Mouse (Mus musculus) kidney, embryonic 16.5 days (tissue): ENCODE results near the gene Rsph9. TPM values are rescaled to one million over a fixed set of nuclear protein-coding genes. Genes with fewer than 3 reads are reported as not detected.

Experiments
- ATAC-seq: fragments of 200-750 bp; cut with Nextera tagmentation; 2 replicates; pipeline ENCODE4 v1.8.0; 2017; ENCODE audit warnings: moderate TSS enrichment; ENCODE audit not compliant: low FRiP score, low TSS enrichment
- H3K27ac ChIP-seq: fragments of 300-500 bp; sonication (generic); 2 replicates; pipeline ENCODE4 v1.5.1; 2014; ENCODE audit warnings: low read length
- H3K27me3 ChIP-seq: fragments of 300-500 bp; sonication (generic); 2 replicates; pipeline ENCODE4 v1.6.1; 2014; ENCODE audit warnings: low read length, control low read depth, mixed read lengths; ENCODE audit not compliant: insufficient read depth
- H3K36me3 ChIP-seq: fragments of 300-500 bp; sonication (generic); 2 replicates; pipeline ENCODE4 v1.6.1; 2014; ENCODE audit warnings: low read length, control low read depth, mixed read lengths; ENCODE audit not compliant: insufficient read depth
- H3K4me1 ChIP-seq: fragments of 300-500 bp; sonication (generic); 2 replicates; pipeline ENCODE4 v1.6.1; 2014; ENCODE audit warnings: low read length, control low read depth, mixed read lengths; ENCODE audit not compliant: insufficient read depth
- H3K4me2 ChIP-seq: fragments of 300-500 bp; sonication (generic); replicated peaks from 2 replicates; pipeline ENCODE4 v1.6.1; 2014; ENCODE audit warnings: low read depth, low read length
- H3K4me3 ChIP-seq: fragments of 300-500 bp; sonication (generic); 2 replicates; pipeline ENCODE4 v1.5.1; 2014; ENCODE audit warnings: mild to moderate bottlenecking, low read length
- H3K9ac ChIP-seq: fragments of 300-500 bp; sonication (generic); replicated peaks from 2 replicates; pipeline ENCODE4 v1.6.1; 2014; ENCODE audit warnings: low read length
- H3K9me3 ChIP-seq: fragments of 300-500 bp; sonication (generic); 2 replicates; pipeline ENCODE4 v1.6.1; 2016; ENCODE audit warnings: low read length, control low read depth
- WGBS: fragments of 180-500 bp; shearing (Covaris S2); extraction: QIAGEN DNeasy Blood & Tissue Kit; methylation state at CpG from one replicate; pipeline ENCODE4 v1.1.7; 2014; 5-methylcytosine and 5-hydroxymethylcytosine counted together
- polyA plus RNA-seq: library from polyadenylated mRNA; unstranded; fragments of >200 nt; fragmentation: Nextera tagmentation; extraction: Ambion mirVana; gene quantifications from 2 replicates; pipeline ENCODE4 v1.2.1, GENCODE M21; 2015

The Rsph9 gene
- polyA plus RNA-seq, 1 experiment from 2014 or later = 16.5 TPM

DNA sequence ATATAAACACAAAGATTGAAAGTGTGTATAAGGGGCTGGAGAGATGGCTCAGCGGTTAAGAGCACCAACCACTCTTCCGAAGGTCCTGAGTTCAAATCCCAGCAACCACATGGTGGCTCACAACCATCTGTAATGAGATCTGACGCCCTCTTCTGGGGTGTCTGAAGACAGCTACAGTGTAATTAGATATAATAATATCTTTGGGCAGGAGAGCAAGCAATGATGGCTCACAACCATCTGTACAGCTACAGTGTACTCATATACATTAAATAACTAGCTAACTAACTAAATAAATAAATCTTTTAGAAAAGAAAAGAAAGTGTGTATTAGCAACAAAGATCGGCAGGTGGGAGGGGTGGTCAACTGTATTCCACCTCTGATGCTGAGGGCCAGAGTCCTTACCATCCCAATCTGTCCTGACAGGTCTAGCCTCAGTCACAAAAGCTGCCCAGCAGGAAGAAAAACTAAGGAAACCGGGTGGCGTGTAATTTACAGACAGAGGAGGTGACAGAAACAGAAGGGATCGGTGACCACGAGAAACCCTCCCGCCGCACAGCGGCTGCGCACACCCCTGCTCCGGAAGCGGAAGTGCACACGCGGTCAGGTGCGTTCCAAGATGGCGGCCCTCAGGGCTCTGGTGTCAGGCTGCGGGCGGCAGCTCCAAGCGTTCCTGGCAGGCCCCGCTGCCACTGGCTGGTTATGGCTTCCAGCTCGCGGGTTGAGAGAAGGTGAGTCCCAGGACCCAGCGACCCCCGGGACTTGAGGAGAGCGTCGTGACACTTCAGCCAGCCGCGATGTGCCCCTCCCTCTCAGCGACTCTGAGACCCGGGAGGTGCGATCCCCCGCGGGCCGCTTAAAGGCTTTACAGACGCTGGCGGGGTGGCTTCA, 33.4 kb downstream of the Rsph9 start, which contains the start of gene Mrps18a:
Gene Mrps18a, plus strand, starts transcription at position 585 of the 888 bp plus-strand sequence.
- peak within 1 kb of the TSS; percentile 94 for H3K9ac ChIP-seq
- no peaks in the 10 kb centered on the region; the same call in 1 of the 2 replicates for H3K36me3 ChIP-seq
- no peaks in the 10 kb centered on the region for H3K9me3 ChIP-seq
- 5% methylated on average over 38 of the region's 38 CpGs for WGBS
- no peaks in the 10 kb centered on the region; the same call in 1 of the 2 replicates for H3K27me3 ChIP-seq
- H3K4me1 ChIP-seq = peaks cover 8% of the 10 kb centered on the region
- peak within 1 kb of the TSS; percentile 88 for H3K4me2 ChIP-seq
- peak; percentile 95 for ATAC-seq
- H3K27ac ChIP-seq = peak within 1 kb of the TSS; percentile 75
- peak within 1 kb of the TSS; percentile 94 for H3K4me3 ChIP-seq

DNA sequence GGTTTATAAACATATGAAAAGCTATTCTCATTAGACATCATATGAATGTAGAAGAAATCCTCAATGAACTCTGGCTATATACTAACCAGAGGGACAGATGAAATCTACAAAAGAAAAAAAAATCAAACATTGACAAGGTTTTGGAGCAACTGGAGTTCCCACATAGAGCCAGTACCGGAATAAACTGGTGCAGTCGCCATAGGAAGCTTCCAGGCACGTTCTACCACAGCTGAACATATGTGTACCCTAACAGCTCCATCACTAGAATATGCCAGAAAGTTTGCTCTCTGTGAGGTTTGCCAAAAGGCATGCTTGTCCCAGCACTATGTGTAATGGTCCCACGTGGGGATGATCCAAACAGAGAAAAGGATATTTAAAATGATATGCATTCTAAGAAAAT, 35.7 kb downstream of the Rsph9 start:
- Histone ChIP-seq H3K9ac (no peak overlapping the region), H3K4me2 (no peak overlapping the region), H3K27me3 (no peaks in the 10 kb centered on the region; the same call in 1 of the 2 replicates), H3K4me3 (no peak overlapping the region), H3K4me1 (peaks cover 23% of the 10 kb centered on the region), H3K27ac (no peak overlapping the region), H3K36me3 (no peaks in the 10 kb centered on the region), H3K9me3 (no peaks in the 10 kb centered on the region)
- 82% methylated on average over 4 of the region's 4 CpGs for WGBS
- ATAC-seq = no peak

DNA sequence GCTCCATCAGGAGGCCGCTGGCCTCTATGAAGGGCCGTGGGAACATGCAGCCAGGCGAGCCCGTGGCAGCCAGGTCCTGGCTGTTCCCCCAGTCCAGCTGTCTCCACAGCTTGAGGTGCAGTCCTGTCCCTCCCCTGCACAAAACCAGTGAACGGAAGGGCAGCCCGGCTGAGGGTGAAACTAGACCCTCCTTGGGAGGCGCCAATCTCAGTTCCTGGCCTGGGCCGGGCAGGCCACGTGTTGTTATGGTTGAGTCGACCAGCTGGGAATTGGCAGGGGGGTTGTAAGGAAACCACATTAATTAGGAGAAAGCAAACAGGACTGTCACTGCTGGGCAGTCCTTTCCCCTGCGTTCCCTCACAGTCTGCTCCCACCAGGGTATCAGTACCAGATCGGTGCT, 39.5 kb downstream of the Rsph9 start:
- Histone ChIP-seq H3K9ac (peak overlapping the region; percentile 30), H3K4me3 (no peak overlapping the region), H3K9me3 (no peaks in the 10 kb centered on the region), H3K4me1 (peaks cover 24% of the 10 kb centered on the region), H3K27ac (peak overlapping the region; percentile 87), H3K4me2 (peak overlapping the region; percentile 28; the same call in 1 of the 2 replicates), H3K27me3 (no peaks in the 10 kb centered on the region; the same call in 1 of the 2 replicates), H3K36me3 (no peaks in the 10 kb centered on the region)
- 3% methylated on average over 12 of the region's 12 CpGs for WGBS
- peak; percentile 98 for ATAC-seq

DNA sequence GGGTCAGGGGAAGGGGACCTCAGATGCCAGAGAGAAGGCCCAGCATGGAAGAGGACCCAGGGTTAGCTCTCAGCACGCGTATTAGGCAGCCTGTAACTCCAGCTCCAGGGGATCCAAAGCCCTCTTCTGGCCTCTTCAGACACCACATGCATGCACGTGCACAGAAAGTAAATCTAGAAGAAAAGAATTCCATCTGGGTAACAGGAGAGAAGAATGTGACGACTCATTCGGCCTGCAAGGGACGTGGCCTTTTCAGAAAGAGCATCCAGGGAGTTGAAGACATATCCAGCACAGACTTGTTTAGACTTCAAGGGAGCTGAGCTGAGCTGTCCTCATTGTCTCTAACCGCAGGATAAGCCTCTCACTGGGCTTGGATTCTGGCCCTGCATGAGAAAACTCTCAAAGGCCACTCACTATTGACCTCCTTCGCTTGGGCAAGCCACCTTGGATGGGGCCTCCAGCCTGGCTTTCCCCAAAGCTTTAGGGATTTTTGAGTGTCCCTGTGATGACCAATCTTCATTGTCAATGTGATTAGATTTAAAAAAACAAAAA, 41.3 kb downstream of the Rsph9 start:
- Histone ChIP-seq H3K4me2 (no peak overlapping the region), H3K36me3 (no peaks in the 10 kb centered on the region), H3K27ac (0 out of 2 replicates have a peak overlapping the region, but pooled peaks have one; percentile 36), H3K4me1 (peaks cover 27% of the 10 kb centered on the region), H3K9me3 (no peaks in the 10 kb centered on the region), H3K9ac (no peak overlapping the region), H3K27me3 (no peaks in the 10 kb centered on the region), H3K4me3 (no peak overlapping the region)
- WGBS = 62% methylated on average over 8 of the region's 8 CpGs
- ATAC-seq = no peak

DNA sequence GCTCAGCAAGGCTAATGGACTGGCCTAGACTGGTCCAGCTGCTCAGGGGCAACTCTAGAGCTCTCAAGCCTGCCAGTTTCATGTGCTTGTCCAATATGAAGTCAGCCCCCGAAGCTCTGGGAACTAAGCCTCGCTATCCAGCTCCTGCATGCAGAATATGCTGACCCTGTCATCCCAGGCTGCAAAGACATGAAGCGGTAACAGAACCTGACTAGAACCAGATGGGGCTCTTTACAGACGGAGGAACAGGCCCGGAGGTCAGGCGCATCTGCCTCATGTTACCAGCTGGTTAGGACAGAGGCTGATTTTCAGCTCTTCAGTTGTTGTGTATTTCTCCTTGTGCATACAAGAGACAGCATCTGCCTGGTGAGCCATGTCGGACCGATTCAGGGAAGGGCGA, 42.1 kb downstream of the Rsph9 start:
- Histone ChIP-seq H3K4me3 (no peak overlapping the region), H3K4me1 (peaks cover 27% of the 10 kb centered on the region), H3K4me2 (no peak overlapping the region), H3K9ac (no peak overlapping the region), H3K27me3 (no peaks in the 10 kb centered on the region), H3K9me3 (no peaks in the 10 kb centered on the region), H3K36me3 (no peaks in the 10 kb centered on the region), H3K27ac (peak overlapping the region; percentile 65)
- ATAC-seq = no peak
- 46% methylated on average over 9 of the region's 9 CpGs for WGBS

DNA sequence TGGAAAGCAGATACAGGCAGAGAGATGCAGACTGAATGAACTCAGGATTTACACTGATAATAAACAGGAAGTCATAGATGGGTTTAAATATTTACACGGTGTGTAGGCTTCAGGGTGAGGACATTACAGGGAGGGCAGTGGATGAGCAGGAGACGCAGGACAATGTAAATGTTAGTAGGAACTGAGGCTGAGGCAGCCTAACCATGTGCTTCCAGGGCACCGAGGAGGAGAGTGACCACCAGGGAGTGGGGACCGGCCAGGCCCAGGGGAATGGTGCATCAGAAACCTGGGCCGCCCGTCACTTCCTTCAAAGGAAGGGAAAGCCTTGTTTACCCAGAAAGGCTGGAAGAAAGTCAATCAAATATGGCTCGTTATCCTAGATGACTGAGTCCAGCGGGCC, 45.5 kb downstream of the Rsph9 start:
- WGBS = 56% methylated on average over 8 of the region's 8 CpGs
- ATAC-seq = no peak
- Histone ChIP-seq H3K4me1 (peaks cover 15% of the 10 kb centered on the region), H3K9me3 (no peaks in the 10 kb centered on the region), H3K4me2 (no peak overlapping the region), H3K4me3 (no peak overlapping the region), H3K27me3 (no peaks in the 10 kb centered on the region), H3K9ac (no peak overlapping the region), H3K36me3 (no peaks in the 10 kb centered on the region), H3K27ac (no peak overlapping the region)

DNA sequence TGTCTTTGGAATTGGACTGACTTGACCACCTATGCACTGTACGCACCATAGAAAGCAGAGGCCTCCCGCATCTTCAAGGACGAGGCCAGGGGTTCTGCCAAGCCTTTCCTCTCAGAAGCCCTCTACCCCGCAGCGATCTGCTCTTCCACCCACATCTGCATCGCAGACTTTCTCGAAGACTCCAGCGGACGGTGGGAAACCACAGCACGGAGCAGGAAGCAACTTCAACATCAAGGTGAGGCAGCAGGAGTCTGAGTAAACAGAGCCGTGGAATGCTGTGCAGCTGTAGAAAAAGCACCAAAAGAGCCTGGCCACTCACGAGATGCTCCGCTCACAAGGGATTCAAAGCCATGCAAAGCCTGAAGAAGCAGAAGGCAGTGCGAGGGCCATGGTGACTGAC, 52.1 kb downstream of the Rsph9 start:
- H3K36me3 ChIP-seq = no peaks in the 10 kb centered on the region
- peaks cover under 1% of the 10 kb centered on the region; the same call in 1 of the 2 replicates for H3K4me1 ChIP-seq
- no peaks in the 10 kb centered on the region for H3K9me3 ChIP-seq
- H3K9ac ChIP-seq = no peak overlapping the region
- H3K27me3 ChIP-seq = no peaks in the 10 kb centered on the region
- no peak for ATAC-seq
- no peak overlapping the region for H3K27ac ChIP-seq
- H3K4me3 ChIP-seq = no peak overlapping the region
- WGBS = 80% methylated on average over 14 of the region's 14 CpGs
- no peak overlapping the region for H3K4me2 ChIP-seq

DNA sequence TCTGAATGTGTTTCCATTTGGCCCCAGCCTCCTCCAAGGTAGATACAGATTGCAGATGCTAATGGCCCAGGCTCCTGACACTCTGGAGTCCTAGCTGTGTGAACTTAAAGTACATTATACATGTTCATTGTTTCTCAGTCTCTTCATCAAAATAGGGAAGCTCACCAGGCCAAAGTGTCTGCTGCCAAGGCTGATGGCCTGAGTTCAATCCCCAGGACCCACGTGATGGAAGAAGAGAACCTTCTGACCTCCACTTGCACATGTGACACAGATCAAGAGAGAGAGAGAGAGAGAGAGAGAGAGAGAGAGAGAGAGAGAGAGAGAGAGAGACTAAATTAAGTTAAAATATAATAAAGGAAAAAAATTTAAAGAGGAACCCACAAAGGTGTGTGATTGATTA, 52.7 kb downstream of the Rsph9 start:
- no peak overlapping the region for H3K4me2 ChIP-seq
- H3K27ac ChIP-seq = no peak overlapping the region
- WGBS = 79% methylated on average over 1 of the region's 1 CpGs
- no peak overlapping the region for H3K9ac ChIP-seq
- peaks cover 6% of the 10 kb centered on the region for H3K4me1 ChIP-seq
- H3K4me3 ChIP-seq = no peak overlapping the region
- H3K27me3 ChIP-seq = no peaks in the 10 kb centered on the region
- H3K9me3 ChIP-seq = no peaks in the 10 kb centered on the region
- H3K36me3 ChIP-seq = no peaks in the 10 kb centered on the region
- ATAC-seq = no peak

DNA sequence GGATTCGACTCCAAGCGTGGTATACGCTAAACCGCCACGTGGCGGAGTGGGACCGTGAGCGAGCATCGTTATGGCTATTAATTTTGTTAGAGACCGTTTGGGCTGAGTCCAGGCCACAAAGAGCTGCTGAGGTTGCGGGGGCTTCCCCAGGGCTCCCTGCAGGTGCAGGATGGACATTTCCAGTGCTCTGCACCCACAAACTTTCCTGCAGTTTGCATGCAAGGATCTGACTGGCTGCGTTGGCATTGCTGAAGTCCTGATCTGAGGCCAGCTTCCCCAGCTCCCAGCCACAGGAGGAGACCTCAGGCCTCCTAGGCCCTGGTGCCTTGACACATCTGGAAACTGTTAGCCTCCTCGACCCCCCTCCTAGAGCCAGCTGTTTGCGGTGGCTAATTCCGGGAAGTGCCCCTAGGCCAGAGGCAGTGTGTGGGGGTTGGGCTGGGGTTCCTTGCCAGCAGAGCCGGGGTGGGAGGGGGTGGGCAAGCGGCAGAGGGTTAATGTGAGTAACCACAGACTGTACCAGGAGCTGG, 57.6 kb downstream of the Rsph9 start:
- Histone ChIP-seq H3K27me3 (no peaks in the 10 kb centered on the region), H3K4me3 (no peak overlapping the region), H3K36me3 (no peaks in the 10 kb centered on the region), H3K27ac (no peak overlapping the region), H3K9ac (no peak overlapping the region), H3K4me1 (peaks cover 30% of the 10 kb centered on the region), H3K4me2 (no peak overlapping the region), H3K9me3 (no peaks in the 10 kb centered on the region)
- 35% methylated on average over 17 of the region's 17 CpGs for WGBS
- ATAC-seq = no peak
